Mouse (Mus musculus): ENCODE measurements around the gene Scarb1. TPM values are rescaled to one million over a fixed set of nuclear protein-coding genes. Genes with fewer than 3 reads are reported as not detected.

The Scarb1 gene
- polyA plus RNA-seq, 1 experiment = 18.6 TPM

DNA sequence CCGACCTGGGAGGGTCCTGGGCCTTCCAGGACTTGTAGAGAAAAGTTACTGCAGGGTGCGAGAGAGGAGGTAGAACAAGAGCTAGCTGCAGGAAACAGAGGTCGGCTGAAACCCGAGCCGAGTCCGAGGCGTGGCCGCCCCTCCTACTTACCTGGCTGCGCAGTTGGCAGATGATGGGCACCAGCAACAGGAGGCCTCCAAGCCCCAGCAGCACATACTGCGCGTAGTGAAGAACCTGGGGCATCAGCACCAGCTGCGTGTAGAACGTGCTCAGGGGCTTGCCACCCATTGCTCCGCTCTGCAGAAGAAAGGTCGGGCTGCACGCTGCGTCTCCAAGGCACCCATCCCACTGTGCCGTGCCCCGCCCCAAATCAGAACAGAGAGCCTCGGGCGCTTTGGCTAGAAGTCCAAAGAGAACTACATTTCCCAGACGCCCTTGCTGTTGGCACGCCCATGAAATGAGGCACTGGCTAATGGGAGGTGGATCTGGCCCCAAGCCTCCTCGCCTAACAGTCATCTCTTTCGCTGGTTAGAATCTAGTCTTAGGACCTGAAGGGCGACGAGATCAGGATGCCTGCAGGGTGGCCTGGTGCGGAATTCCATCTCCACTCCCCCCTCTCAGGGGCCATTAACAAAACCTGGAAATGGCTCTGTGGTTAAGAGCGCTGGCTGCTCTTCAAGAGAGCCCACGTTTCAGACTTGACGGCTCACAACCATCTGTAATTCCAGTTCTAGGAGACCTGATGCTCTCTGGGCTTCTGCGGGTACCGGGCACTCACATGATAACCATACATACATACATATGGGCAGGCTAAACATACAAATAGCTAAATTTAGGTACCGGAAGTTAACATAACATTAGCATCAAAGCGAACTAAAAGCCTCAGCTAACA is 56.9 kb downstream of the Scarb1 start:
- Histone ChIP-seq H3K27ac (replicated peaks; ENCODE audit: low read depth, low read length) (no peak overlapping the region), H3K4me3 (ENCODE audit: insufficient read depth, low read depth, low read length) (no peak overlapping the region)

DNA sequence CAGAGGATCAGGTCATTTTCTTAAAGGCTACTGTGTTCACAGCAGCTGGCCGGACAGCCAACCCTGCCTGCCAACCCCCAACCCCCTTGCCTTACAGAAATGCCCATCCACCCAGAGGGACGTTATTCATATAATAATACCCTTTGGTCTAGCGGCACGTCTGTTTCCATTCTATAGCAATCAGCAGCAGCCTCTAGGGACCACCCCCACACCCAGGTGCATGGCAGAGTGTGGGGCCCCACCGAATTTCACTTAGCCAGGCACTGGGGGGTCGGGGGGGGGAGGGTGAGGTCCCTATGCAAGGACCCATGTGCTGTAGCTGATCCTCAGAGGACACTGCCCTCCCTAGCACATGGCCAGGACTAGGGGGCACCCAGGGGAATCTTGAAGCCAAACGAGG is 61.7 kb downstream of the Scarb1 start:
- Histone ChIP-seq H3K4me3 (ENCODE audit: insufficient read depth, low read depth, low read length) (no peak overlapping the region), H3K27ac (replicated peaks; ENCODE audit: low read depth, low read length) (no peak overlapping the region), H3K4me1 (ENCODE audit: control insufficient read depth, insufficient read depth, insufficient read length, low read length) (peaks cover 9% of the 10 kb centered on the region)

More for the DNA sequence above, 56.9 kb downstream of the Scarb1 start:
- H3K4me1 ChIP-seq (ENCODE audit: control insufficient read depth, insufficient read depth, insufficient read length, low read length) = peaks cover 9% of the 10 kb centered on the region

DNA sequence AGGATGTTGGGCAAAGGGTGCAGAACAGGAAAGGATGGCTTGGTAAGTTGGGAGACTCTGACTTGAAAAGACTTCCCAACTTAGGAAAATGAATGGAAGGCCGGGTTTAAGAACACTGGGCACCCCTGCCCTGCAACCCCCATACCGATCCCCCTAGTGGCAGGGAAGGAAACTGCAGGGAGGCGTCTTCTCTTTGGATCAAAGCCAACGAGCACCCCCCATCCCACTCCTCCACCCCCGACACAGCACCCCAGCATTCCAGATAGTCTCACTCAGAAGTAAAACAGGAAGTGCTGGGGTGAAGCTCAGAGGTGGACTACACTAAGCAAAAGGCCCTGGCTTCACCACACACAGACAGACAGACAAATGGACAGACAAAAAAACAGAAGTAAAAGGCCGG is 62.6 kb downstream of the Scarb1 start:
- no peak overlapping the region for H3K27ac ChIP-seq (replicated peaks; ENCODE audit: low read depth, low read length)
- H3K4me3 ChIP-seq (ENCODE audit: insufficient read depth, low read depth, low read length) = no peak overlapping the region
- peaks cover 5% of the 10 kb centered on the region for H3K4me1 ChIP-seq (ENCODE audit: control insufficient read depth, insufficient read depth, insufficient read length, low read length)

- H3K27ac ChIP-seq (replicated peaks; ENCODE audit: low read depth, low read length) = no peak overlapping the region
Observed at GRCm38 (mm10) chr5:125277313-125277712, 63.6 kb downstream of the Scarb1 start.

DNA sequence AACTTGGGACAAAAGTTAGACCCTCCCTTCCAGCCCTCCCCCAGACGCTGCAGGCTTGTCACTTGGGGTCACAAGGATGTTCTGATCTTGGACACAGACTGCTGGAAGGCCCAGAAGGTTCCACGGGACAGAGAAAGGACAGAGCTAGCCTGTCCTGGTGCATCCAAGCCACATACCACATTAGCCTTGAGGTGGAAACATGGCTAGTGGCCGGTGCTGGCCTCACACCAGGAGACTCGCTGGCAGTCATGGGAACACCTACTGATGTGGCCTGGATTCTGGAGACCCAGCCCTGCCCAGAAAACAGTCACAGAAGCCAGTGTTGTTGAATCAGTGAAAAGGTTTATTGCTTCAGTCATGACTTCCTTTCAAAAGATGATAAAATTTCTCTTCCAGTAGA is 64.1 kb downstream of the Scarb1 start:
- no peak overlapping the region for H3K4me3 ChIP-seq (ENCODE audit: insufficient read depth, low read depth, low read length)
- H3K27ac ChIP-seq (replicated peaks; ENCODE audit: low read depth, low read length) = no peak overlapping the region
- H3K4me1 ChIP-seq (ENCODE audit: control insufficient read depth, insufficient read depth, insufficient read length, low read length) = peaks cover 5% of the 10 kb centered on the region

More at GRCm38 (mm10) chr5:125277313-125277712, 63.6 kb downstream of the Scarb1 start:
- Histone ChIP-seq H3K4me1 (ENCODE audit: control insufficient read depth, insufficient read depth, insufficient read length, low read length) (peaks cover 5% of the 10 kb centered on the region), H3K4me3 (ENCODE audit: insufficient read depth, low read depth, low read length) (no peak overlapping the region)

DNA sequence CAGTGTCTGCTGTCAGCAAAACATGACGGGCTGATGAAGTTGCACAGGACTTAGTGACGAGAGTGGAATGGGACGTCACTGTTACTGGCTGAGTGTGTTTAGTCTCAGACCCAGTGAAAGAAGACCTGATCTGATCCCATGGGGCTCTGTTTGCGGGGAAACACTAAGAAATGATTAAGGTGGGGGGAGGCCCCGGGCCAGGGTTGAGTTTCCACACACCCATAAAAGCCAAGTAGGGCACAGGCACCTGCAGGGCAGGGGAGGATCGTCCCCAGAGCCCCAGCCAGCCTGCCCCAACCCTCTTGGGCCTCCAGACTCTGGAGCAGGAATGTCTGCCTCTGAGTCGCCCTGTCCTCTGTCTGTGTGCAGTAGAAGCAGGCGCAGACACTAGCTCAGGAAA is 65.6 kb downstream of the Scarb1 start:
- Histone ChIP-seq H3K4me3 (ENCODE audit: insufficient read depth, low read depth, low read length) (no peak overlapping the region), H3K27ac (replicated peaks; ENCODE audit: low read depth, low read length) (0 out of 2 replicates have a peak overlapping the region, but pooled peaks have one; percentile 11), H3K4me1 (ENCODE audit: control insufficient read depth, insufficient read depth, insufficient read length, low read length) (peaks cover 5% of the 10 kb centered on the region)

DNA sequence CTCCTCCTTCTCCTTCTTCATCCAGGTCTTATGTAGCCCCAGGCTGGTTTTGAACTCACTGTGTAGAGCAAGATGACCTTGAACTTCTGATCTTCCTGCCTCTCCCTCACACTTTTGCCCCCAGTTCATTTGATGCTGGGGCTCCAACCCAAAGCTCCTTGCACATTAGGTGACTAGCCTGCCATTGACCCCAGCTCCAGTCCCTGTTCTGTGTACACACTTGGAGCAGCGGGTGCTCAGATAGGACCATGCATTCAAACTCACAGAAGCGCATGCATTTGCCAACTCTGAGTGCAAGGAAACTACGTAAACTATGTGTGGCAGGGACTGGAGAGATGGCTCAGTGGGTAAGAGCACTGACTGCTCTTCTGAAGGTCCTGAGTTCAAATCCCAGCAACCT is 66.1 kb downstream of the Scarb1 start:
- H3K27ac ChIP-seq (replicated peaks; ENCODE audit: low read depth, low read length) = no peak overlapping the region
- peaks cover 3% of the 10 kb centered on the region for H3K4me1 ChIP-seq (ENCODE audit: control insufficient read depth, insufficient read depth, insufficient read length, low read length)
- H3K4me3 ChIP-seq (ENCODE audit: insufficient read depth, low read depth, low read length) = no peak overlapping the region

- Histone ChIP-seq H3K4me3 (ENCODE audit: insufficient read depth, low read depth, low read length) (no peak overlapping the region), H3K27ac (replicated peaks; ENCODE audit: low read depth, low read length) (no peak overlapping the region), H3K4me1 (ENCODE audit: control insufficient read depth, insufficient read depth, insufficient read length, low read length) (no peaks in the 10 kb centered on the region; the same call in 1 of the 2 replicates)
Observed at GRCm38 (mm10) chr5:125274182-125274581, 66.7 kb downstream of the Scarb1 start.

DNA sequence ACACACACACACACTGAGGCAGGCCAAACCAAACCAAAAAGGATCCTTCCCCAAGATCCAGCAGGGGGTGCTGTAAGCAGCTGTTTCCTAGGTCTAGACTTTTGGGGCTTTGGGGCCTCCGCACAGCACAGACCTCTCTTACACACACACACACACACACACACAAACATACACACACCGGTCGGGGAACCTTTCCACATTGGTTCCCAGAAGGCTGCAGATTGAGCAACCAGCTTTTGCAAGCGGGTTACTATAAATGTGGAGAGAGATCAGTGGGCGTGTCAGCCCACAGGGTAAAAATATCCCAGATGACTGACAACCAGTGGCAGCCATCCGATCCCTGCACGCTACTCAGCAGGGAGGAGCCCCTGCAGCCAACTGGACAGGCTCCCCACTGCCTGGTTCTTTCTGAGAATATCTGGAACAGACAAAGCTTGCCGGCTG is 67.2 kb downstream of the Scarb1 start:
- no peaks in the 10 kb centered on the region; the same call in 1 of the 2 replicates for H3K4me1 ChIP-seq (ENCODE audit: control insufficient read depth, insufficient read depth, insufficient read length, low read length)
- no peak overlapping the region for H3K4me3 ChIP-seq (ENCODE audit: insufficient read depth, low read depth, low read length)
- H3K27ac ChIP-seq (replicated peaks; ENCODE audit: low read depth, low read length) = no peak overlapping the region

DNA sequence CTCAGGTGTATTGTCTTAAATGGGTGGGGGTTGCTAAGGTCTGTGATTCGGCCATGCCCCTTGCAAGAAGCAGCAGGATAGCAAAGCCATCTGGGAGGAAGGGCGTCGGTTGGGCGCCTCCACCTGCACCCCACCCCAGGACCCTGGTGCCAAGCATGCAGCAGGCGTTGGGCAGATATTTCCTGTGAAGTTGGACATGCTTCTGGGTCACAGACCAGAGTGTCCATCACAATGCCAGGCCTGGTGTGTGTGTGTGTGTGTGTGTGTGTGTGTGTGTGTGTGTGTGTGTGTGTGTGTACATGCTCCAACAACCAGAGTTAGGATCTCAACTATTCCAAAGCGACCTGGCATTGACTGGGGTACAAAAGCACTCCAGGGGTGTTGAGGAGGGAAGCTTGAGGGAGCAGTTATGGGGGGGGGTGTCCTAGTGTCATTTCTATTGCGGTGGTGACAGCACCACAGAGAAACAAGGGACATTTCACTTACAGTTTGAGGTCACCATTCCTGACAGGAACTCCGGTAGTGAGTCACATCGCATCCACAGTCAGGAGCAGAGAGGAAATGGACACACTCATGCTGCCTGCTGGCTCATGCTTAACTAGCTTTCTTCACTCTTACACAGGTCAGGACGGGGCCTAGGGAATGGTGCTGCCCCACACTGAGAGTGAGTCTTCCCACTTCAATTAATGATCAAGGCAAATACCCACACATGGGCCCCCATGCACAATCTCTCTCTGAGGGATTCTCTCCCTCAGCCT is 68.5 kb downstream of the Scarb1 start:
- Histone ChIP-seq H3K4me3 (ENCODE audit: insufficient read depth, low read depth, low read length) (no peak overlapping the region), H3K4me1 (ENCODE audit: control insufficient read depth, insufficient read depth, insufficient read length, low read length) (no peaks in the 10 kb centered on the region; the same call in 1 of the 2 replicates), H3K27ac (replicated peaks; ENCODE audit: low read depth, low read length) (no peak overlapping the region)

DNA sequence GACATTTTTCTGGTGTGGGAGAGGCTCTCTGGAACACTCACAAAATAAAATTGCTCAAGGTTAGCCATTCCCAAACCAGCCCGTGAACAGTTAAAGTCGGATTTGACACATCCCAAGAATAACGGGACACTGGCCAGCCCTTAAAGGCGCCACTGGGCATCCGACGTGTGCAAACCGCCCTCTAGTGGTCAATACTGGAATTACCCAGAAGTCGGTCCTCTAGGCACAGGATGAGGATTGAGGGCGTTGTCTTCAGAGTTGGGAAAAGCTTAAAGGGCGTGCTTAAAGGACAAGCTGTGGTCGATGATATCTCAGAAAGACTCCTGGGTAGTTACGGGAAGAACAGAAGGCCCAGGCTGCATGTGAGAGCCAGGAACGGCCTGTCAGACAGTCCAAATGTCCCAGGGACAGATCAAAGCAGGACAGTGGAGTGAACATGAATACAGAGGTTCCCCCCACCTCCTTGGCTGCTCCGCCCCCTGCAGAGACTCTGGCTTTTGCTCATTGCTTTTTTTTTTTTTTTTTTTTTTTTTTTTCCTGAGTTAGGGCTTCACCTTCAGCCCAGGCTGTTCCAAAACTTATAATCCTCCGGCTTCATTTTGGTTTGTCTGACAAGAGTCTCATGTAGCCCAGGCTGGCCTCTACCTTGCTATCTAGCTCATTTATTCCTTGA is 69.2 kb downstream of the Scarb1 start:
- Histone ChIP-seq H3K27ac (replicated peaks; ENCODE audit: low read depth, low read length) (no peak overlapping the region), H3K4me3 (ENCODE audit: insufficient read depth, low read depth, low read length) (no peak overlapping the region), H3K4me1 (ENCODE audit: control insufficient read depth, insufficient read depth, insufficient read length, low read length) (no peaks in the 10 kb centered on the region; the same call in 1 of the 2 replicates)

DNA sequence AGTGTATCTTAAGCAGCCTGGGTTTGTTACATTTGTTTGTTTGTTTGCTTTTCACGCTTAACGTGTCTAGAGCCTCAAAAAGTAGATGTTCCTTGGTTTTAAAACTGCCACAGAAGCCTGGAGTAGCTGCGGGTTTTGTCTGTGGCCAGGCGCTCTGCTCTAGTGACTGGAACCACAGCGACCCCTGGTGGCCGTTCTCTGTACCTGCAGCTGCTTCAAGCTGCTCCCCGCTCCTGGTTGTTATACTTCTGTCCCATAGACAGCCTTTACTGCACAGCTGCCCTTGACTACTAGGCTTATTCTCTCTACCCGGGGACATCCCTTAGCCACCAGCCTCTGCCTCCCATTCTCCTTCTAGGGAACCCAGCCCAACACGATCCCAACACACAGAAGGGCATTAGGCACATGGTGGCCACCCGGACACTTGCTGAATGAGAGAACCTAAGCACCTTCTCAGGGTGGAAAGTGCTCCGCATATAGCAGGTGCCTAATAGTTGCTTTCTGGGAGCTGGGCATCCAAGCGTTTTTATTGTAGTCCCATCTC is 70.2 kb downstream of the Scarb1 start:
- no peak overlapping the region for H3K27ac ChIP-seq (replicated peaks; ENCODE audit: low read depth, low read length)
- no peak overlapping the region for H3K4me3 ChIP-seq (ENCODE audit: insufficient read depth, low read depth, low read length)
- peaks cover 3% of the 10 kb centered on the region; the same call in 1 of the 2 replicates for H3K4me1 ChIP-seq (ENCODE audit: control insufficient read depth, insufficient read depth, insufficient read length, low read length)

- Histone ChIP-seq H3K27ac (replicated peaks; ENCODE audit: low read depth, low read length) (no peak overlapping the region), H3K4me3 (ENCODE audit: insufficient read depth, low read depth, low read length) (no peak overlapping the region), H3K4me1 (ENCODE audit: control insufficient read depth, insufficient read depth, insufficient read length, low read length) (peaks cover 3% of the 10 kb centered on the region; the same call in 1 of the 2 replicates)
Observed at GRCm38 (mm10) chr5:125269836-125270235, 71.1 kb downstream of the Scarb1 start.

- Histone ChIP-seq H3K4me1 (ENCODE audit: control insufficient read depth, insufficient read depth, insufficient read length, low read length) (peaks cover 3% of the 10 kb centered on the region; the same call in 1 of the 2 replicates), H3K27ac (replicated peaks; ENCODE audit: low read depth, low read length) (no peak overlapping the region), H3K4me3 (ENCODE audit: insufficient read depth, low read depth, low read length) (no peak overlapping the region)
Observed at GRCm38 (mm10) chr5:125269399-125269798, 71.5 kb downstream of the Scarb1 start.

All from brown adipose tissue, adult 24 weeks (tissue).